Mouse (Mus musculus) neural tube, embryonic 15.5 days (tissue): ENCODE measurements around the gene Tepsin. TPM values are rescaled to one million over a fixed set of nuclear protein-coding genes. Genes with fewer than 3 reads are reported as not detected.

ENCODE experiments used
- ATAC-seq: fragments of 200-750 bp; cut with Nextera tagmentation; 2 replicates; pipeline ENCODE4 v1.8.0; 2017; ENCODE audit warnings: mild to moderate bottlenecking, moderate TSS enrichment, moderate library complexity; ENCODE audit not compliant: low FRiP score
- H3K27ac ChIP-seq: fragments of 300-500 bp; sonication (generic); replicated peaks from 2 replicates; pipeline ENCODE4 v1.5.1; 2015; ENCODE audit warnings: mild to moderate bottlenecking, inconsistent platforms
- H3K27me3 ChIP-seq: fragments of 300-500 bp; sonication (generic); replicated peaks from 2 replicates; pipeline ENCODE4 v1.6.1; 2015; ENCODE audit warnings: inconsistent platforms
- H3K36me3 ChIP-seq: fragments of 300-500 bp; sonication (generic); 2 replicates; pipeline ENCODE4 v1.6.1; 2015; ENCODE audit warnings: inconsistent platforms
- H3K4me1 ChIP-seq: fragments of 300-500 bp; sonication (generic); 2 replicates; pipeline ENCODE4 v1.6.1; 2015; ENCODE audit warnings: inconsistent platforms
- H3K4me2 ChIP-seq: fragments of 300-500 bp; sonication (generic); 2 replicates; pipeline ENCODE4 v1.6.1; 2015; ENCODE audit warnings: inconsistent platforms, mild to moderate bottlenecking, moderate library complexity
- H3K4me3 ChIP-seq: fragments of 300-500 bp; sonication (generic); replicated peaks from 2 replicates; pipeline ENCODE4 v1.5.1; 2015; ENCODE audit warnings: mild to moderate bottlenecking, inconsistent platforms
- H3K9ac ChIP-seq: fragments of 300-500 bp; sonication (generic); replicated peaks from 2 replicates; pipeline ENCODE4 v1.6.1; 2015; ENCODE audit warnings: mild to moderate bottlenecking, inconsistent platforms
- H3K9me3 ChIP-seq: fragments of 300-500 bp; sonication (generic); replicated peaks from 2 replicates; pipeline ENCODE4 v1.6.1; 2016; ENCODE audit warnings: inconsistent platforms
- WGBS: fragments of 180-500 bp; shearing (Covaris S2); methylation state at CpG from one replicate; pipeline ENCODE4 v1.1.7; 2015; ENCODE audit warnings: mixed read lengths; 5-methylcytosine and 5-hydroxymethylcytosine counted together
- polyA plus RNA-seq: library from polyadenylated mRNA; unstranded; fragments of >200 nt; fragmentation: Nextera tagmentation; extraction: Ambion mirVana; gene quantifications from 2 replicates; pipeline ENCODE4 v1.2.1, GENCODE M21; 2015

The Tepsin gene
- polyA plus RNA-seq, 1 experiment from 2014 or later: 22.3 TPM

- no peak for ATAC-seq
- peaks cover 67% of the 10 kb centered on the region for H3K36me3 ChIP-seq
- no peaks in the 10 kb centered on the region for H3K27me3 ChIP-seq
- no peaks in the 10 kb centered on the region for H3K9me3 ChIP-seq
- H3K4me1 ChIP-seq: peaks cover 19% of the 10 kb centered on the region
- H3K27ac ChIP-seq: no peak overlapping the region
- 93% methylated on average over 9 of the region's 9 CpGs for WGBS
- H3K4me2 ChIP-seq: no peak overlapping the region
- no peak overlapping the region for H3K9ac ChIP-seq
- H3K4me3 ChIP-seq: no peak overlapping the region
Observed at GRCm38 (mm10) chr11:120072986-120073647, 25.4 kb downstream of the Tepsin start.

GRCm38 (mm10) chr11:120071731-120072320, 26.7 kb downstream of the Tepsin start:
- whole genome bisulfite sequencing: 88% methylated on average over 7 of the region's 7 CpGs
- no peak overlapping the region for H3K9ac ChIP-seq

GRCm38 (mm10) chr11:120071065-120071464, 27.5 kb downstream of the Tepsin start:
- no peaks in the 10 kb centered on the region for H3K9me3 ChIP-seq
- H3K4me1 ChIP-seq: peaks cover 19% of the 10 kb centered on the region
- no peaks in the 10 kb centered on the region for H3K27me3 ChIP-seq
- WGBS: 21% methylated on average over 12 of the region's 12 CpGs
- H3K9ac ChIP-seq: no peak overlapping the region
- H3K4me2 ChIP-seq: no peak overlapping the region
- no peak overlapping the region for H3K27ac ChIP-seq
- no peak overlapping the region for H3K4me3 ChIP-seq
- ATAC-seq: no peak
- H3K36me3 ChIP-seq: peaks cover 65% of the 10 kb centered on the region

More at GRCm38 (mm10) chr11:120071731-120072320, 26.7 kb downstream of the Tepsin start:
- H3K27me3 ChIP-seq: no peaks in the 10 kb centered on the region
- H3K4me1 ChIP-seq: peaks cover 19% of the 10 kb centered on the region
- no peaks in the 10 kb centered on the region for H3K9me3 ChIP-seq
- no peak overlapping the region for H3K4me3 ChIP-seq
- peaks cover 70% of the 10 kb centered on the region for H3K36me3 ChIP-seq
- no peak overlapping the region for H3K27ac ChIP-seq
- no peak for ATAC-seq
- H3K4me2 ChIP-seq: no peak overlapping the region

GRCm38 (mm10) chr11:120070286-120070930, 28.1 kb downstream of the Tepsin start:
- no peak overlapping the region for H3K9ac ChIP-seq
- no peak for ATAC-seq
- H3K36me3 ChIP-seq: peaks cover 60% of the 10 kb centered on the region
- H3K27me3 ChIP-seq: no peaks in the 10 kb centered on the region
- H3K27ac ChIP-seq: no peak overlapping the region
- H3K4me1 ChIP-seq: peaks cover 17% of the 10 kb centered on the region
- no peaks in the 10 kb centered on the region for H3K9me3 ChIP-seq
- no peak overlapping the region for H3K4me3 ChIP-seq
- H3K4me2 ChIP-seq: no peak overlapping the region
- 91% methylated on average over 26 of the region's 27 CpGs for WGBS

GRCm38 (mm10) chr11:120069261-120069660, 29.3 kb downstream of the Tepsin start:
- no peak overlapping the region for H3K27ac ChIP-seq
- no peak for ATAC-seq
- peaks cover 6% of the 10 kb centered on the region for H3K4me1 ChIP-seq
- no peak overlapping the region for H3K9ac ChIP-seq
- no peak overlapping the region for H3K4me2 ChIP-seq
- 23% methylated on average over 11 of the region's 11 CpGs for WGBS
- no peak overlapping the region for H3K4me3 ChIP-seq
- peaks cover 61% of the 10 kb centered on the region for H3K36me3 ChIP-seq
- H3K9me3 ChIP-seq: no peaks in the 10 kb centered on the region
- H3K27me3 ChIP-seq: no peaks in the 10 kb centered on the region

GRCm38 (mm10) chr11:120067834-120068233, 30.7 kb downstream of the Tepsin start:
- Histone ChIP-seq H3K36me3 (peaks cover 61% of the 10 kb centered on the region), H3K27me3 (no peaks in the 10 kb centered on the region), H3K4me2 (no peak overlapping the region), H3K27ac (no peak overlapping the region), H3K9me3 (no peaks in the 10 kb centered on the region), H3K4me1 (peaks cover 6% of the 10 kb centered on the region), H3K9ac (no peak overlapping the region), H3K4me3 (no peak overlapping the region)
- 63% methylated on average over 17 of the region's 17 CpGs for WGBS
- ATAC-seq: no peak

- peaks cover 36% of the 10 kb centered on the region for H3K36me3 ChIP-seq
- H3K9ac ChIP-seq: no peak overlapping the region
- 33% methylated on average over 10 of the region's 10 CpGs for WGBS
- no peak overlapping the region for H3K4me2 ChIP-seq
- H3K4me1 ChIP-seq: peaks cover 6% of the 10 kb centered on the region
- no peaks in the 10 kb centered on the region for H3K9me3 ChIP-seq
- ATAC-seq: no peak
- H3K27me3 ChIP-seq: no peaks in the 10 kb centered on the region
- no peak overlapping the region for H3K27ac ChIP-seq
- H3K4me3 ChIP-seq: no peak overlapping the region
Observed at GRCm38 (mm10) chr11:120065291-120065690, 33.2 kb downstream of the Tepsin start.

- no peak overlapping the region for H3K9ac ChIP-seq
- peaks cover 5% of the 10 kb centered on the region for H3K4me1 ChIP-seq
- no peak overlapping the region for H3K27ac ChIP-seq
- no peak overlapping the region for H3K4me3 ChIP-seq
- no peak overlapping the region for H3K4me2 ChIP-seq
- WGBS: 90% methylated on average over 11 of the region's 11 CpGs
- H3K27me3 ChIP-seq: no peaks in the 10 kb centered on the region
- no peak for ATAC-seq
- H3K9me3 ChIP-seq: no peaks in the 10 kb centered on the region
- H3K36me3 ChIP-seq: peaks cover 32% of the 10 kb centered on the region
Observed at GRCm38 (mm10) chr11:120064668-120065040, 33.9 kb downstream of the Tepsin start.

GRCm38 (mm10) chr11:120064006-120064667, 34.4 kb downstream of the Tepsin start:
- Histone ChIP-seq H3K4me3 (no peak overlapping the region), H3K4me1 (0 out of 2 replicates have a peak, but pooled peaks cover under 1% of the 10 kb centered on the region), H3K36me3 (peaks cover 29% of the 10 kb centered on the region), H3K9me3 (no peaks in the 10 kb centered on the region), H3K9ac (no peak overlapping the region), H3K4me2 (no peak overlapping the region), H3K27me3 (no peaks in the 10 kb centered on the region), H3K27ac (no peak overlapping the region)
- WGBS: 84% methylated on average over 11 of the region's 13 CpGs
- no peak for ATAC-seq

GRCm38 (mm10) chr11:120063326-120063725, 35.2 kb downstream of the Tepsin start:
- peaks cover 27% of the 10 kb centered on the region for H3K36me3 ChIP-seq
- no peak for ATAC-seq
- no peak overlapping the region for H3K4me3 ChIP-seq
- H3K4me2 ChIP-seq: no peak overlapping the region
- H3K9ac ChIP-seq: no peak overlapping the region
- WGBS: 88% methylated on average over 5 of the region's 5 CpGs
- H3K4me1 ChIP-seq: no peaks in the 10 kb centered on the region
- no peak overlapping the region for H3K27ac ChIP-seq
- H3K27me3 ChIP-seq: no peaks in the 10 kb centered on the region
- no peaks in the 10 kb centered on the region for H3K9me3 ChIP-seq

GRCm38 (mm10) chr11:120060634-120061033, 37.9 kb downstream of the Tepsin start:
- Histone ChIP-seq H3K4me3 (no peak overlapping the region), H3K27ac (no peak overlapping the region), H3K4me1 (no peaks in the 10 kb centered on the region), H3K36me3 (peaks cover 11% of the 10 kb centered on the region), H3K27me3 (no peaks in the 10 kb centered on the region), H3K9ac (no peak overlapping the region), H3K4me2 (no peak overlapping the region), H3K9me3 (no peaks in the 10 kb centered on the region)
- WGBS: 79% methylated on average over 8 of the region's 8 CpGs
- no peak for ATAC-seq
